Mouse (Mus musculus): ENCODE data around the gene Maats1. TPM values are rescaled to one million over a fixed set of nuclear protein-coding genes. Genes with fewer than 3 reads are reported as not detected.

Maats1 gene
- polyA plus RNA-seq, 1 experiment from 2014 or later = not detected

DNA sequence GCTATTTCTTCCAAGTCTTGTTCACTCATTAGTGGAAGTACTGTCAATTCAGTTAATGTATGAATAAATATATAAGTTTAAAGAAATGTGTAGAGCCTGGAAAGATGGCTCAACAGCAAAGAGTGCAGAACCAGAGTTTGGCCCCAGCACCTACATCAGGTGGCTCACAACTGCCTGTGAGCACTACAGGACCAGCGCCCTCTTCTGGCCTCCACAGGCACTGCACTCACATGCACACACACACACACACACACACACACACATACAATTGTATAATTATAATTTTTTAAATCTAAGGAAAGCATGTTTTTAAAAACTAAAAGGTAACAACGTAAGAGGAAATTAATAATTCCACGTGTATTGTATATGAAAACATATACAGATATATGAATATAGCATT, 12.6 kb downstream of the Maats1 start:
- ATAC-seq (ENCODE audit: insufficient number of reproducible peaks, insufficient read depth, low FRiP score, low read depth) = no peak
- no peaks in the 10 kb centered on the region for H3K36me3 ChIP-seq (ENCODE audit: control insufficient read depth, insufficient read depth, low read length)
- no peak overlapping the region for H3K4me2 ChIP-seq (replicated peaks; ENCODE audit: low read depth, low read length)
- 86% methylated on average over 3 of the region's 3 CpGs for WGBS
- H3K27me3 ChIP-seq (ENCODE audit: control insufficient read depth, insufficient read depth, low read length) = no peaks in the 10 kb centered on the region
- H3K4me3 ChIP-seq (ENCODE audit: low read depth, low read length) = no peak overlapping the region
- H3K9ac ChIP-seq (replicated peaks; ENCODE audit: low read depth, low read length) = no peak overlapping the region
- H3K9me3 ChIP-seq (ENCODE audit: control insufficient read depth, low read depth, low read length) = no peaks in the 10 kb centered on the region
- no peaks in the 10 kb centered on the region for H3K4me1 ChIP-seq (ENCODE audit: control insufficient read depth, insufficient read depth, low read length)
- H3K27ac ChIP-seq (ENCODE audit: low read length) = no peak overlapping the region

DNA sequence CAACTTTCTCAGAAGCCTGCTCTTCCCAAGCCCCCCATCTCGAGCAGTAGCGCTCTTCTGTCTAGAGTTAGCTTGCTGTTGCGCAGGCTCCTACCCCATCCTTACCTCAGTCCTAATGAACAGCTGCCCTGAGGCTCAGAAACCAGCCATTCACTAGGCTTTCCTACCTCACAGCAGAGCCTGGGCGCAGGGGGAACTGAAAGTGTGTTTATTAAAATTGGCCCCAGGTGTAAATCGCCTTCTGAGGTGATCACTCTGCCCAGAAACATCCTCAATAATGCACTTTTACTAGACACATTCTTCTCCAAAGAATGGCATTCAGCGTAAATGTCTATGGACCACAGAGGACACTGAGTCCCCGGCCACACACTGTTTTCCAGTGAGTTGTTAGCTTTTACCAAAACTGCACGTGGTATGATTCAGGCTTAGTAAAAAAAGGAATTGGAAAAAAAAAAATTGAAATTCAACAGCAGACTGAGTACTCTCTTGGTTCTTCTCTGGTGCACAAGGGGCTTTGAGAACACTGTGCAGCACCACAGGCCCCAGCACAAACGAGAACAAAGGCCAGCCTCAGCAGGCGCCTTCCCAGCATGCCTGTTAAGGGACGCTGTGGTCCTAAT, 15.1 kb downstream of the Maats1 start:
- no peaks in the 10 kb centered on the region for H3K27me3 ChIP-seq (ENCODE audit: control insufficient read depth, insufficient read depth, low read length)
- no peaks in the 10 kb centered on the region for H3K4me1 ChIP-seq (ENCODE audit: control insufficient read depth, insufficient read depth, low read length)
- ATAC-seq (ENCODE audit: insufficient number of reproducible peaks, insufficient read depth, low FRiP score, low read depth) = no peak
- 89% methylated on average over 11 of the region's 11 CpGs for WGBS
- no peak overlapping the region for H3K9ac ChIP-seq (replicated peaks; ENCODE audit: low read depth, low read length)
- H3K9me3 ChIP-seq (ENCODE audit: control insufficient read depth, low read depth, low read length) = no peaks in the 10 kb centered on the region
- no peak overlapping the region for H3K4me3 ChIP-seq (ENCODE audit: low read depth, low read length)
- no peak overlapping the region for H3K4me2 ChIP-seq (replicated peaks; ENCODE audit: low read depth, low read length)
- no peaks in the 10 kb centered on the region for H3K36me3 ChIP-seq (ENCODE audit: control insufficient read depth, insufficient read depth, low read length)
- no peak overlapping the region for H3K27ac ChIP-seq (ENCODE audit: low read length)

DNA sequence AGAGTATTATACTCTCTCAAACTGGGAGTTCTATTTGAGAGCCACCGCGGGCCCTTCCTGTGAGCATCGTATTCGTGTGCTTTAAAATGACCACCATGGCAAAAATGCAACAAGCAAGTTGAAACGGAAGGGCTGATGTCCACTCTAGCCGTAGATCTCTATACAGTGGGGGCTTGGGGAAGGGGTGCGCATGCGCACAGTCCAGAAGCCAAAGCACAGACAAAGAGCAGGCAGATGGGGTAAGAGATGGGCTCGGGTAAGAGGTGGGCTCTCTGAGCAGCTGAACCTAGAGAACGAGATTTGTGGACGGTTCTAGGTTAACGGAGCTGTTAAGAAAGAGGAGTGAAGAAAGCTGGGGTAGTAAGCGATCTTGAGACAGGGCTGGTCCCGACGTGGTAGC, 17.6 kb downstream of the Maats1 start:
- Histone ChIP-seq H3K9ac (replicated peaks; ENCODE audit: low read depth, low read length) (no peak overlapping the region), H3K27ac (ENCODE audit: low read length) (no peak overlapping the region), H3K4me2 (replicated peaks; ENCODE audit: low read depth, low read length) (no peak overlapping the region), H3K27me3 (ENCODE audit: control insufficient read depth, insufficient read depth, low read length) (no peaks in the 10 kb centered on the region), H3K4me3 (ENCODE audit: low read depth, low read length) (no peak overlapping the region), H3K9me3 (ENCODE audit: control insufficient read depth, low read depth, low read length) (no peaks in the 10 kb centered on the region), H3K36me3 (ENCODE audit: control insufficient read depth, insufficient read depth, low read length) (no peaks in the 10 kb centered on the region), H3K4me1 (ENCODE audit: control insufficient read depth, insufficient read depth, low read length) (no peaks in the 10 kb centered on the region)
- WGBS = 91% methylated on average over 15 of the region's 15 CpGs
- ATAC-seq (ENCODE audit: insufficient number of reproducible peaks, insufficient read depth, low FRiP score, low read depth) = no peak

DNA sequence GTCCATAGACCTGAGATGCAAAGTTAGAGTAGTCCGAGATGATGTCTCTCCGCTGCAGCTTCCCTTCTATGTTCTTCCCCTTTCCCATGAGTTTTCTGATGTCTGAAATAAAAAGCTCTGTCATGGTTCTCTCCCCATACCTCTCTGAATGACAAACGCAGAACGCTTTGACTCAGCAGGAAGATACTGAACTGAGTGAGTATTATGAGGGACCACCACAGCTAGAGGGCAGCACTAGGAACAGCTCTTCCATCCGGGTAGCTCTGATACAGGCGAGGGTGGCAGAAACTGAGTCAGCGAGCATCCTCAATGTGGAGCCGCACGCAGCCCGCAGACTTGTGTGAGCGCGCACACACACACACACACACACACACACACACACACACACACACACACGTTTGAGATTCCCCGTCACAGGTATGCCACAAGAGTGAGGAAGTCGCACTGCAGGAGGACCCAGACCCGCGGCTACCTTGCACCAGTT, 20.4 kb downstream of the Maats1 start:
- no peak for ATAC-seq (ENCODE audit: insufficient number of reproducible peaks, insufficient read depth, low FRiP score, low read depth)
- Histone ChIP-seq H3K4me3 (ENCODE audit: low read depth, low read length) (no peak overlapping the region), H3K27ac (ENCODE audit: low read length) (no peak overlapping the region), H3K27me3 (ENCODE audit: control insufficient read depth, insufficient read depth, low read length) (no peaks in the 10 kb centered on the region), H3K36me3 (ENCODE audit: control insufficient read depth, insufficient read depth, low read length) (no peaks in the 10 kb centered on the region), H3K4me1 (ENCODE audit: control insufficient read depth, insufficient read depth, low read length) (no peaks in the 10 kb centered on the region), H3K9ac (replicated peaks; ENCODE audit: low read depth, low read length) (no peak overlapping the region), H3K9me3 (ENCODE audit: control insufficient read depth, low read depth, low read length) (no peaks in the 10 kb centered on the region), H3K4me2 (replicated peaks; ENCODE audit: low read depth, low read length) (no peak overlapping the region; the same call in 1 of the 2 replicates)
- 32% methylated on average over 17 of the region's 17 CpGs for WGBS

DNA sequence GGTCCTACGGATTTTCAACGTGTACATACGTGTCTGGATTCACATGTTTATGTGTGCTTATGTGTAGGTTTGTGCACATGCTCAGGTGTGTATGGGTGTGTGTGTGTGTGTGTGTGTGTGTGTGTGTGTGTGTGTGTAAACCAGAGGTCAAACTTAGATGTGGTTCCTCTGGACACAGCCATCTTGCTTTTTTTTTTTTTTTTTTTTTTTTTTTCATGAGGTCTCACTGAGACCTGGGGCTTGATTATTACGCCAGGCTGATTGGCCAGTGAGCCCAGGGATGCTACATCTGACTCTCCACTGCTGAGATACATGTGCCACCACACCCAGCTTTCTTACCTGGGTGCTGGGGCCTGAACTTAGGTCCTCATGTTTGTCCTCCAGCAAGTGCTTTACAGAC, 22.9 kb downstream of the Maats1 start:
- WGBS = 91% methylated on average over 4 of the region's 4 CpGs
- Histone ChIP-seq H3K4me2 (replicated peaks; ENCODE audit: low read depth, low read length) (no peak overlapping the region), H3K4me1 (ENCODE audit: control insufficient read depth, insufficient read depth, low read length) (no peaks in the 10 kb centered on the region), H3K9me3 (ENCODE audit: control insufficient read depth, low read depth, low read length) (no peaks in the 10 kb centered on the region), H3K27me3 (ENCODE audit: control insufficient read depth, insufficient read depth, low read length) (no peaks in the 10 kb centered on the region), H3K9ac (replicated peaks; ENCODE audit: low read depth, low read length) (no peak overlapping the region), H3K4me3 (ENCODE audit: low read depth, low read length) (no peak overlapping the region), H3K27ac (ENCODE audit: low read length) (no peak overlapping the region), H3K36me3 (ENCODE audit: control insufficient read depth, insufficient read depth, low read length) (no peaks in the 10 kb centered on the region)
- no peak for ATAC-seq (ENCODE audit: insufficient number of reproducible peaks, insufficient read depth, low FRiP score, low read depth)

DNA sequence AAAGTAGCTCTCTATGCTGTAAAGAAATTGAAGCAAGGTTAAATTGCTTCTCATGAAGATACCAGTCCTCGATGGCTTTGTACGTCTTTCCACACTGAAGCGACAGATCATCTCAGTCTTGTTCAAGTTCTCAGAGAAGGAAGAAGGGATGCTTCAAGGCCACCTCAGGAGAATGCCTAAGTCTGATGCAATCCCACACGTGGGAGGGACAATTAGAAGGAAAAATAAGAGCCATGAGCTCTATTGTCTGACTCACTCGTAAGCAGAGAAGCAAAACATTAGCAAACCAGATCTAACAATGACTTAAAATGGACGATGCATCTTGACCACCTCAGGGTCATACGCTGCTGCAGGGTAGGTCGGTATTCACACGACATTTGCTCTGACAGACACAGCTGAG, 23.5 kb downstream of the Maats1 start:
- no peaks in the 10 kb centered on the region for H3K9me3 ChIP-seq (ENCODE audit: control insufficient read depth, low read depth, low read length)
- H3K9ac ChIP-seq (replicated peaks; ENCODE audit: low read depth, low read length) = no peak overlapping the region
- H3K4me3 ChIP-seq (ENCODE audit: low read depth, low read length) = no peak overlapping the region
- ATAC-seq (ENCODE audit: insufficient number of reproducible peaks, insufficient read depth, low FRiP score, low read depth) = no peak
- H3K4me1 ChIP-seq (ENCODE audit: control insufficient read depth, insufficient read depth, low read length) = no peaks in the 10 kb centered on the region
- 74% methylated on average over 9 of the region's 9 CpGs for WGBS
- H3K36me3 ChIP-seq (ENCODE audit: control insufficient read depth, insufficient read depth, low read length) = no peaks in the 10 kb centered on the region
- no peak overlapping the region for H3K27ac ChIP-seq (ENCODE audit: low read length)
- no peaks in the 10 kb centered on the region for H3K27me3 ChIP-seq (ENCODE audit: control insufficient read depth, insufficient read depth, low read length)
- no peak overlapping the region for H3K4me2 ChIP-seq (replicated peaks; ENCODE audit: low read depth, low read length)

DNA sequence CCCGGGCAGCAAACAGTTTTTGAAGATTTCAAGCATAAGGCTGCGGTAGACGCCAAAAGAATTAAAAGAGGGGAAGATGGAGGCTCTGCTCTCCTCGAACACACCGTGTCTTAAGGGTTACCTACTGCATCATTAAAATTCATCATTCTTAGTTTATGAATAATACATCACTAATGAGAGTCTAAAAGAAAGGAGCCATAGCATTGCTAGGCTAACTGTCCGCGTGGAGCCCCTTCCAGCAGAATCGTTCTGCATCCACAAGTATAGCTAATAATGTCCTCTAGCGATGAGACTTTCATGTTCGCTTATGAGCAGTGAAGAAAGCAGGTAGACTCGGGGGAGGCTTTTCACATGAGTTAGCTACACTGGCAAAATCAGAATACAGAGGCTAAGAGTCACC, 33.7 kb downstream of the Maats1 start:
- no peak overlapping the region for H3K9ac ChIP-seq (replicated peaks; ENCODE audit: low read depth, low read length)
- WGBS = 86% methylated on average over 11 of the region's 11 CpGs

DNA sequence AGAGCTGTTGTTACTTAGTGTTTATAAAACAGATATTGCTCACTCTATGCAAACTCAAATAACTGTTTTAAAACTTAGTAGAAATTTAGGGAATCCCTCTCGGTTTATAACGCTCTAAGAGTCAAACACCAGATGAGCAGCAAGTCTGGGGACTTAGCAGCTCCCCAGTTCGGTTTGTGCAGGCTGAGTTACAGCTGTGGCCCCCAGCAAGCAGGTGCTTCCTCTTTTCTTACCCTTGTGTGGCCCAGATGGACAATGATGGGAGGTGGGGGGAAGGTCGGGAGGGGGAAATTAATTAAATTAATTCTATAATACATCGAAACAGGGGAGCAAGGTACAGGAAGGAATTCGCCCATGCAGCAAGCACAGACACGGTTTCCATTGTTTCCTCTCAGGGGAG, 34.3 kb downstream of the Maats1 start:
- Histone ChIP-seq H3K4me1 (ENCODE audit: control insufficient read depth, insufficient read depth, low read length) (no peaks in the 10 kb centered on the region), H3K36me3 (ENCODE audit: control insufficient read depth, insufficient read depth, low read length) (no peaks in the 10 kb centered on the region), H3K9me3 (ENCODE audit: control insufficient read depth, low read depth, low read length) (no peaks in the 10 kb centered on the region), H3K27ac (ENCODE audit: low read length) (no peak overlapping the region), H3K4me2 (replicated peaks; ENCODE audit: low read depth, low read length) (no peak overlapping the region), H3K27me3 (ENCODE audit: control insufficient read depth, insufficient read depth, low read length) (no peaks in the 10 kb centered on the region), H3K9ac (replicated peaks; ENCODE audit: low read depth, low read length) (no peak overlapping the region), H3K4me3 (ENCODE audit: low read depth, low read length) (no peak overlapping the region)
- 59% methylated on average over 7 of the region's 7 CpGs for WGBS
- no peak for ATAC-seq (ENCODE audit: insufficient number of reproducible peaks, insufficient read depth, low FRiP score, low read depth)

More for the DNA sequence above, 33.7 kb downstream of the Maats1 start:
- Histone ChIP-seq H3K4me3 (ENCODE audit: low read depth, low read length) (no peak overlapping the region), H3K27me3 (ENCODE audit: control insufficient read depth, insufficient read depth, low read length) (no peaks in the 10 kb centered on the region), H3K27ac (ENCODE audit: low read length) (no peak overlapping the region), H3K4me1 (ENCODE audit: control insufficient read depth, insufficient read depth, low read length) (no peaks in the 10 kb centered on the region), H3K9me3 (ENCODE audit: control insufficient read depth, low read depth, low read length) (no peaks in the 10 kb centered on the region), H3K4me2 (replicated peaks; ENCODE audit: low read depth, low read length) (no peak overlapping the region), H3K36me3 (ENCODE audit: control insufficient read depth, insufficient read depth, low read length) (no peaks in the 10 kb centered on the region)
- ATAC-seq (ENCODE audit: insufficient number of reproducible peaks, insufficient read depth, low FRiP score, low read depth) = no peak

DNA sequence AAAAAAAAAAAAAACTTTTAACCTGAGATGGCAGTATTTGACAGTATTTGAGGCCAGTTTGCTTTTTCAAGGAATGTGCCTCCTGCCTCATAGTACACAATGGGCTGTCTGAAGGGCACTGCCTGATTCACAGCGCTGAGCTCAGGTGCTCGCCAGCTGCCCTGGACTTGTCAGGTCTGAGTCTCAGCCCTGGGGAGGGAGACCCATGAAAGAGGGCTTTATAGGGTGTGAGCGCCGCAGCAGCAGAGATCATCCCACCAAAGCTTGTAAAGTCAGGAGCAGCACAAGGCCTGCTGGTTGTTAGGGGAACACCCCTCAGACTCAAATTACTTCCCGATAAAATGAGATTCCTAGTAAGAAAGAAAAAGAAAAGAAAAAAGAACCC, 34.7 kb downstream of the Maats1 start:
- Histone ChIP-seq H3K27me3 (ENCODE audit: control insufficient read depth, insufficient read depth, low read length) (no peaks in the 10 kb centered on the region), H3K4me1 (ENCODE audit: control insufficient read depth, insufficient read depth, low read length) (no peaks in the 10 kb centered on the region), H3K4me2 (replicated peaks; ENCODE audit: low read depth, low read length) (no peak overlapping the region), H3K9me3 (ENCODE audit: control insufficient read depth, low read depth, low read length) (no peaks in the 10 kb centered on the region), H3K36me3 (ENCODE audit: control insufficient read depth, insufficient read depth, low read length) (no peaks in the 10 kb centered on the region), H3K9ac (replicated peaks; ENCODE audit: low read depth, low read length) (no peak overlapping the region), H3K27ac (ENCODE audit: low read length) (no peak overlapping the region), H3K4me3 (ENCODE audit: low read depth, low read length) (no peak overlapping the region)
- ATAC-seq (ENCODE audit: insufficient number of reproducible peaks, insufficient read depth, low FRiP score, low read depth) = no peak
- 48% methylated on average over 5 of the region's 5 CpGs for WGBS

Data from stomach, embryonic 14.5 days (tissue).